Mouse (Mus musculus) liver, adult 10 weeks (tissue): ENCODE results near the gene Mei4. TPM values are rescaled to one million over a fixed set of nuclear protein-coding genes. Genes with fewer than 3 reads are reported as not detected.

ENCODE experiments used
- polyA plus RNA-seq: library from polyadenylated mRNA; stranded (reverse); fragments of 350-450 nt; fragmentation: Illumina TruSeq; extraction: RNeasy Lipid Tissue Mini Kit (QIAGEN cat#74804); gene quantifications from one replicate; pipeline ENCODE4 v1.2.3, GENCODE M21; 2014; ENCODE audit warnings: low read depth, low replicate concordance

The Mei4 gene
- not detected for polyA plus RNA-seq

DNA sequence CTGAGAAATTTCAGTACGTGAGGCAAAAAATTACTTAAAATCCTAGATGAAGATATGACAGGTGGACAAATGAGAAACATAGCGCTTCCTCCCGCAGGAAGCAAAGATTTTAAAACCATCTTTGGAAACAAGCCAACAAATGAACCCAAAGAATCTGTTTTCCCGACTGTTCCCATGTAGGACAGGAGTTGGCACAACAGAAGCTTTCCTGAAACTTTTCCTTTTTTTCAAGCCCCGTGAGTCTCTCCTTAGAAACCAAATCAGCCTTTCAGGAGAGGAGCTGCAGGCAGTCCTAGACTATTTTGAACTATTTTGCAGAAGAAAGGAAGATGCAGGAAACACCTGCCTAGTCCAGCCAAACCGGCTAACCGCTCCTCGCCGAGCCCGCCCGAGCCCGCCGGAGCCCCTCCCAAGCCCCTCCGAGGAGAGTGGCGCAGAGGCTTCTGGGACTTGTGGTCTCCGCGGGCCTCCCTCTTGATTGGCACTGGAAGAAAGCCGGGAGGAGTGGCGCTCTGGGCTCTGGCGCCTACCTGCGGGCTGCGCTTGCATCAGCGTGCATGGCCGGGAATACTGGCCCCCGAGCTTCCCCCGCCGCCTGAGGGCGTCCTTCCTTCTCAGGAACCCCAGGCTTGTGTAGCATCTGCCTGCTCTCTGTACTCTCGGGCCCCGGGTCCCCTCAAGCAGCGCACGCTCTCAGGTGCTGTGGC lies at the start of gene Mei4:
Mei4 (plus strand) TSS at position 490 of the 707 bp plus-strand sequence.

Other genes starting within 250 kb of the Mei4 start
- not detected for gene Htr1b, start 229.8 kb upstream of the Mei4 start, polyA plus RNA-seq